Mouse (Mus musculus) brain, embryonic 18.5 days (tissue): ENCODE data around the gene Arhgef3.

ENCODE experiments used
- DNase-seq: peaks from one replicate; pipeline ENCODE4 v3.0.0-alpha.2; 2012; ENCODE audit warnings: low read depth, low spot score

Arhgef3 gene

DNA sequence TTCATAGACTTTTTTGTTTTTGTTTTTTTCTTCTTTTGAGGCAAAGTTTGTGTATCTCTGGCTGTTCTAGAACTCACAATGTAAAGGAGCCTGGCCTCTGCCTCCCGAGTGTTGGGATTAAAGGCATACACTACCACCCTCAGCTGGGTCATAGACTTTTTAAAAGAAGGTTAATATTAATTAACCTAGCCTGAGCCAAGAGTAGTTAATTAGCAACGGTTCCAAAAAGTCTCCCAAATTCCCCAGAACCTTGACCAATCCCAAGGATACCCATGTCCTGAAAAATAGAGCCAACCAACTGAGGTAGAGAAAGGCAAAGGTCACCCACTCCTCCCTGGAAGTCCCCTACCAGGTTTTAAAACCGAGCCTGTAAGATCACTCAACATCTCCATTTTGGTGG, 306.1 kb downstream of the Arhgef3 start:
- no peak for DNase-seq

GRCm38 (mm10) chr14:27422301-27422700, 307.6 kb downstream of the Arhgef3 start:
- no peak for DNase-seq

- peak; percentile 84 for DNase-seq
Observed at GRCm38 (mm10) chr14:27428573-27428972, 313.9 kb downstream of the Arhgef3 start, which contains the start of gene Fam208a. Fam208a (plus strand) TSS chr14:27428834.

GRCm38 (mm10) chr14:27428973-27429711, 314.4 kb downstream of the Arhgef3 start:
- DNase-seq, result peak; percentile 76

DNA sequence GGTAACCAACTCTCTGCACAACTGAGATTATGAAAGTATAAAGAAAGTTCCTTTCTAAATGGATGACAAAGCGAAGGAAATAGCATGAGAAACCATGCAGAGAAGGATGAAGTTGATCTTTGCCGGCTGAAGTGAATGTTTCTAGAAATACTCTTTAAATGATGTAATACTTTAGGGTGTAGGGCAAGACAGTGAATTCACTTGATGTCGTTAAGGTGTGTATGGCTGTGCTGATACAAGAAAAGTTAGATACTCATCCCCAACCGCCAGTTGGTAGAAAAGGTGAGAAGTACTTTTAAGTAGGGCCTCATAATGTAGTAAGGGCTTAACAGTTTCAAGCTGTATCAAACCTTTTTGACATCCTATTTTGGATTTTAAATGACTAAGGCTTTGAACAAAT, 315.6 kb downstream of the Arhgef3 start:
- DNase-seq, result no peak

DNA sequence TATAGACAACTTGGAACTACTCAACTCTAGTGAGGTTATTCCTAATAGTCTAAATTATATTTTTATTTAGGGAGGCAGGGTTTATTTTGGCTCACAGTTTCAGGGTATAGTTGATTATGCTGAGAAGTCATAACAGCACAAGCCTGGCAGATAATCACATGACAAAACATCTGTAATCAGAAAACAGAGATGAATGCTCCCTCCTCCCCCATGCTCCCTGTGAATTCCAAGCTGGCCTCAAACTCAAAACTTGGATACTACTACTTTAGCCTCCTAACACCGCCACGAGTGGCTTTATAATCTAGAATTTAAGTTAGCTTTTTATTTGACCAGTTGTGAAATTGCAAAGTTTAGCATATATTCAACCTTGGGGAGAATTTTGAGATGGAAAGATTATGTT, 317.4 kb downstream of the Arhgef3 start:
- DNase-seq, result no peak

GRCm38 (mm10) chr14:27436116-27436515, 321.4 kb downstream of the Arhgef3 start:
- DNase-seq, result no peak

- DNase-seq, result no peak
Observed at GRCm38 (mm10) chr14:27436826-27437225, 322.1 kb downstream of the Arhgef3 start.

DNA sequence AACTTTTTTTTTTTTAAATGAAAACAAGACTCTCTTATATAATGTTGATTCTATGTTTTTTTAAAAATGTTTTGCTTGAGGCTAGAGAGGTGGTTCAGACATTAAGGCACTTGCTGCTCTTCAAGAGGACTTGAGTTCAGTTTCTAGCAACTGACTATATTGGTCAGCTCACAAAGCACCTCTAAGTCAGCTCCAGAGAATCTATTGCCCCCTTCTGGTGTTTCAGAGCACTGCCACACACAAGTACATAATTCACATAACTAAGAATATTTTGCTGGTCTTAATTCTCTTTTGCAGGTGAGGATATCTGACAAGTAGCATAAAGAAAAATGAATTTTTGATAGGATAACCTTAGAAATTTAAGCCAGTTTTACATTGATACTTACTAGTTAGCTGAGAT, 326.2 kb downstream of the Arhgef3 start:
- no peak for DNase-seq

DNA sequence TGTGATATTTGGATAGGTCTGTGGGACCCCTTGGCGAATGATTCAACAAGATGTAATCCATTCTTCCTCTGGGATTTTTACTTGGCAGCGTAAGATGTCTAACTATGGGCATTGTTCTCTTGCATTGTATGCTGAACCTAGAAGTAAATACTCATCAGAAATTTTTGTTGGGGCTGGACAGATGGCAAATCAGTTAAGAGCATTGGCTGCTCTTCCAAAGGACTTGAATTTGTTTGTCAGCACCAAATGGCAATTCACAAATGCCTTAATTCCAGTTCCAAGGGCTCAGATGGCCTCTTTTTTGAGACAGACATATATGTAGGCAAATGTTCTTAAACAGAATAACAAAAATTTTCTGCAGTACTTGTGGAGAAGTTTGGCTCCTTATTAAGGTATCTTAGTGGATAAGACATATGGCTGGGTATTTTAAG, 330.2 kb downstream of the Arhgef3 start:
- peak; percentile 39 for DNase-seq

DNA sequence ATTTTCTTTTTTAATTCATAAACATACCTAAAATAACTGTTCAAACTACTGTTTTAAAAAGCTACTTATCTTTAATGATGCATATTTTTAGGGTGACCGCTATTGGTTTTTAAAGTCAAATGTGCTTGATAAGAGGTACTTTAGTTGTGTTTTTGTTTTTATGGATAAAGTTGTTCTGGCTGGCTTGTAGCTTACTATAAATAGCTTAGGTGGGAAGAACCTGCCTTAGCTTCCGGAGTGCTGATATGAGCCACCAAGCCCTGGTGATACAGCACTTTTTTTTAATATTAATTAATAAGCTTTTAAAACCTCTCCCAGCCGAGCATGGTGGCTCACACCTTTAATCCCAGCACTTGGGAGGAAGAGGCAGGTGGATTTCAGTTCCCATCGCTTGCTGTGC, 332.3 kb downstream of the Arhgef3 start:
- DNase-seq, result no peak
